Comparison of ENCODE assay signal across 14 mouse cellular contexts in genomic region chr14:122867531-122868285, GRCm38 (mm10). TPM values are rescaled to one million over a fixed set of nuclear protein-coding genes. Genes with fewer than 3 reads are reported as not detected.
DNase-seq lines count a peak whose midpoint lies in the region; ATAC-seq lines count a peak whose summit lies in the region.
"Had no signal": no experiment of that assay in that cellular context is flagged by ENCODE, and none has a peak within 500 bp of the region (broad histone marks: within the 10 kb centered on the region; RNA-seq: fewer than 3 reads in every experiment).

No protein-coding gene starts in this region.

- peak; percentile 88 for DNase-seq in heart, adult 11 months
- no peak for DNase-seq in heart, embryonic 10.5 days (ENCODE audit: low spot score)
- DNase-seq in lung, postnatal 25 days (ENCODE audit: low spot score), result no peak
- DNase-seq in cerebellum, adult 9-11 months, result peak; percentile 35
- peak; percentile 18 for DNase-seq in lung, postnatal 14 days
- no peak for DNase-seq in urinary bladder, postnatal 36 days (ENCODE audit: low spot score in 2 of 2)
- DNase-seq: kidney, postnatal 36 days had no signal

- no peak overlapping the region for H3K27ac ChIP-seq in heart, embryonic 10.5 days
- H3K27ac ChIP-seq in lung, embryonic 16.5 days (ENCODE audit: low read length), result no peak overlapping the region
- H3K27ac ChIP-seq: embryonic facial prominence, embryonic 12.5 days; limb, embryonic 13.5 days; neural tube, embryonic 12.5 days; stomach, postnatal 0 days had no signal

- no peaks in the 10 kb centered on the region for H3K27me3 ChIP-seq in heart, embryonic 10.5 days (ENCODE audit: insufficient read depth, poor library complexity, severe bottlenecking)
- H3K27me3 ChIP-seq in lung, embryonic 16.5 days (ENCODE audit: control insufficient read depth, insufficient read depth, low read depth, low read length), result no peaks in the 10 kb centered on the region
- H3K27me3 ChIP-seq: embryonic facial prominence, embryonic 12.5 days; neural tube, embryonic 12.5 days had no signal

- peaks cover 12% of the 10 kb centered on the region; the same call in 1 of the 2 replicates for H3K4me1 ChIP-seq in heart, embryonic 10.5 days
- no peaks in the 10 kb centered on the region for H3K4me1 ChIP-seq in lung, embryonic 16.5 days (replicated peaks; ENCODE audit: control insufficient read depth, insufficient read depth, low read length)
- H3K4me1 ChIP-seq: embryonic facial prominence, embryonic 12.5 days; megakaryocyte, embryonic 14.5 days had no signal

- no peaks in the 10 kb centered on the region for H3K9me3 ChIP-seq in heart, embryonic 10.5 days
- no peaks in the 10 kb centered on the region for H3K9me3 ChIP-seq in lung, embryonic 16.5 days (ENCODE audit: control insufficient read depth, low read length)
- H3K9me3 ChIP-seq: embryonic facial prominence, embryonic 12.5 days; limb, embryonic 13.5 days; megakaryocyte, embryonic 14.5 days; neural tube, embryonic 12.5 days had no signal

- 77% methylated on average over 4 of the region's 4 CpGs for WGBS in heart, embryonic 10.5 days
- WGBS in lung, embryonic 16.5 days, result 39% methylated on average over 4 of the region's 4 CpGs

- H3K36me3 ChIP-seq in heart, embryonic 10.5 days, result no peaks in the 10 kb centered on the region
- no peaks in the 10 kb centered on the region for H3K36me3 ChIP-seq in lung, embryonic 16.5 days (ENCODE audit: control insufficient read depth, insufficient read depth, low read length)
- H3K36me3 ChIP-seq: embryonic facial prominence, embryonic 12.5 days; limb, embryonic 13.5 days; neural tube, embryonic 12.5 days had no signal

- H3K4me2 ChIP-seq in lung, embryonic 16.5 days (ENCODE audit: low read depth, low read length), result no peak overlapping the region
- H3K4me2 ChIP-seq: embryonic facial prominence, embryonic 12.5 days; limb, embryonic 13.5 days; neural tube, embryonic 12.5 days had no signal

- ATAC-seq in lung, embryonic 16.5 days (ENCODE audit: low read depth), result peak; percentile 81
- no peak for ATAC-seq in erythroblast, adult 5-6 weeks (replicated peaks; ENCODE audit: low FRiP score, poor library complexity, severe bottlenecking)

- no peak overlapping the region for H3K9ac ChIP-seq in lung, embryonic 16.5 days (ENCODE audit: low read length)
- H3K9ac ChIP-seq: embryonic facial prominence, embryonic 12.5 days; limb, embryonic 13.5 days; neural tube, embryonic 12.5 days had no signal

- no peak overlapping the region for H3K4me3 ChIP-seq in heart, embryonic 10.5 days
- no peak overlapping the region for H3K4me3 ChIP-seq in lung, embryonic 16.5 days (ENCODE audit: low read length)
- H3K4me3 ChIP-seq: embryonic facial prominence, embryonic 12.5 days; limb, embryonic 13.5 days; megakaryocyte, embryonic 14.5 days; neural tube, embryonic 12.5 days had no signal

RNA-seq across cellular contexts. Expression of gene Ggact, which starts 45.8 kb away (rescaled TPM):
- 10.8 and 11.0 TPM in 2 replicates for polyA plus RNA-seq in heart, embryonic 10.5 days (2016; fragmentation: Nextera tagmentation; extraction: Ambion mirVana)
- 15.2 and 17.7 TPM in 2 replicates for polyA plus RNA-seq in lung, embryonic 16.5 days (2015; fragmentation: Nextera tagmentation; extraction: Ambion mirVana)
- 2.5 and 4.6 TPM in 2 replicates for total RNA-seq in erythroblast, adult 5-6 weeks (2015; ENCODE audit: low replicate concordance)
- 3.6 TPM in 1 of 2 replicates, not detected in the other for total RNA-seq in erythroblast, adult 5-6 weeks (2017; ENCODE audit: low replicate concordance)

Comparison
In these comparisons a context has a peak if more than half of its experiments do, and no peak if none do; other contexts are left out.
1. DNase-seq: peak in heart, adult 11 months (single experiment), cerebellum, adult 9-11 months (single experiment) and lung, postnatal 14 days (single experiment); none in heart, embryonic 10.5 days (single experiment), lung, postnatal 25 days (single experiment) and urinary bladder, postnatal 36 days (0 of 2).